Mouse (Mus musculus) skeletal muscle tissue, postnatal 0 days (tissue): ENCODE results near the gene Gm21304. TPM values are rescaled to one million over a fixed set of nuclear protein-coding genes. Genes with fewer than 3 reads are reported as not detected.

Source experiments
- polyA plus RNA-seq: library from polyadenylated mRNA; unstranded; fragments of >200 nt; fragmentation: Nextera tagmentation; extraction: Ambion mirVana; gene quantifications from 2 replicates; pipeline ENCODE4 v1.2.1, GENCODE M21; 2015

Gm21304 gene
- not detected in 2 replicates for polyA plus RNA-seq

GRCm38 (mm10) chr10:104168215-104168614 lies at the start of gene Gm21304:
Gene Gm21304 (plus strand): TSS chr10:104168515.

GRCm38 (mm10) chr10:104142687-104143086 lies 25.6 kb upstream of the Gm21304 start, which contains the start of gene Gm21293:
Gene Gm21293 (plus strand): TSS chr10:104142987.

DNA sequence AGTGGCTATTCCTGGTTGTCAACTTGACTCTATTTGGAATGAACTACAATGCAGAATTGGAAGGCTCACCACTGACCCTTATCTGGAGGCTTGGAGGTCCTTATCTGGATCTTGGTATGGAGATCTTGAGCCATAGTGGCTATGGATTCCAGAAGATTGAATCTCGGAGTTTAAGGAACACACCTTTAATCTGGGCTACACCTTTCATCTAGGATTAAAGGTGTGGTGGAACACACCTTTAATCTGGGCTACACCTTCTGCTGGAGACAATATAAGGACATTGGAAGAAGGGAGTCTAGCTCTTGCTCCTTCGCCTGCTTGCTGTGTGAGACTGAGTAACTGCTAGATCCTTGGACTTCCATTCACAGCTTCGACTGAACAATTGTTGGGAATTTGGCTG lies 17.1 kb upstream of the Gm21304 start, which contains the start of gene Gm6763:
Gene Gm6763 (plus strand): TSS at position 301 of the 400 bp plus-strand sequence.

GRCm38 (mm10) chr10:104159706-104160105 lies 8.6 kb upstream of the Gm21304 start, which contains the start of gene Gm8764:
Gene Gm8764 (plus strand): TSS chr10:104160006.

DNA sequence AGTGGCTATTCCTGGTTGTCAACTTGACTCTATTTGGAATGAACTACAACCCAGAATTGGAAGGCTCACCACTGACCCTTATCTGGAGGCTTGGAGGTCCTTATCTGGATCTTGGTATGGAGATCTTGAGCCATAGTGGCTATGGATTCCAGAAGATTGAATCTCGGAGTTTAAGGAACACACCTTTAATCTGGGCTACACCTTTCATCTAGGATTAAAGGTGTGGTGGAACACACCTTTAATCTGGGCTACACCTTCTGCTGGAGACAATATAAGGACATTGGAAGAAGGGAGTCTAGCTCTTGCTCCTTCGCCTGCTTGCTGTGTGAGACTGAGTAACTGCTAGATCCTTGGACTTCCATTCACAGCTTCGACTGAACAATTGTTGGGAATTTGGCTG lies 8.4 kb downstream of the Gm21304 start, which contains the start of gene Gm21312:
Gene Gm21312 (plus strand): TSS at position 301 of the 400 bp plus-strand sequence.

GRCm38 (mm10) chr10:104185233-104185632 lies 16.9 kb downstream of the Gm21304 start, which contains the start of gene Gm20765:
Gene Gm20765 (plus strand): TSS chr10:104185533.

GRCm38 (mm10) chr10:104193742-104194141 lies 25.4 kb downstream of the Gm21304 start, which contains the start of gene Gm4340:
Gene Gm4340 (plus strand): TSS chr10:104194042.

Other genes starting within 250 kb of the Gm21304 start
- not detected in 2 replicates for gene Gm21293, start 25.5 kb upstream of the Gm21304 start, polyA plus RNA-seq
- not detected in 2 replicates for gene Gm6763, start 17.0 kb upstream of the Gm21304 start, polyA plus RNA-seq
- not detected in 2 replicates for gene Gm8764, start 8.5 kb upstream of the Gm21304 start, polyA plus RNA-seq
- gene Gm21312, start 8.5 kb downstream of the Gm21304 start, polyA plus RNA-seq = not detected in 2 replicates
- not detected in 2 replicates for gene Gm20765, start 17.0 kb downstream of the Gm21304 start, polyA plus RNA-seq
- gene Gm4340, start 25.5 kb downstream of the Gm21304 start, polyA plus RNA-seq = not detected in 2 replicates